Mouse (Mus musculus): ENCODE data around the gene Fosb. TPM values are rescaled to one million over a fixed set of nuclear protein-coding genes. Genes with fewer than 3 reads are reported as not detected.
A peak's percentile ranks its signal among the peaks of the same experiment; 100 is the strongest.

Gene Fosb
- total RNA-seq (2021): 1 to 10 TPM; 5.2 to 9.8 TPM

- DNase-seq (ENCODE audit: extremely low spot score in 1 of 2, low spot score in 1 of 2): peak; percentile 92
Measured at GRCm38 (mm10) chr7:19309884-19310641, at the start of gene Fosb. Gene Fosb, minus strand, starts transcription at chr7:19310051.

GRCm38 (mm10) chr7:19359299-19359891, 49.5 kb upstream of the Fosb start, which contains the start of the genes Cd3eap and Ppp1r13l:
Gene Cd3eap, minus strand, starts transcription at chr7:19359483.
Gene Ppp1r13l, plus strand, starts transcription at chr7:19359749.
- DNase-seq (ENCODE audit: extremely low spot score in 1 of 2, low spot score in 1 of 2): peak; percentile 80 to 87

DNA sequence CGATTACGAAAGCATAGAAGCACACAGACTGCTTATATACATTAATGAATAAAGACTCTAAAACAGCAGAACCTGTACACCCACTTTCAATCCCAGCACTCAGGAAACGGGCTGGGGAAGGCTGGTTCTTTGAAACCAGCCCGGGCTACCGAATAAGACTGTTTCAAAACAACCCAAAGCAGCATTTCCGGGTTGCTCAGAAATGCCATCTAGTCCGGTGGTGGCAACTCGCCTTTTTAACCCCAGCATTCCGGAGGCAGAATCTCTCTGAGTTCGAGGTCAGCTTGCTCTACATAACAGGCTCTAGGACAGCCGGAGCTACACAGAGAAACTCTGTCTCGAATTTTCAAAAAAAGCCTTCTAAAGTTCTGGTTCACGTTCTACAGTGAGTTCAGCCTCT, 48.8 kb upstream of the Fosb start:
- no peak for DNase-seq (ENCODE audit: extremely low spot score in 1 of 2, low spot score in 1 of 2)

- DNase-seq (ENCODE audit: extremely low spot score in 1 of 2, low spot score in 1 of 2): no peak
Measured at GRCm38 (mm10) chr7:19357381-19358375, 47.8 kb upstream of the Fosb start.

- no peak for DNase-seq (ENCODE audit: extremely low spot score in 1 of 2, low spot score in 1 of 2)
Measured at GRCm38 (mm10) chr7:19356311-19356710, 46.5 kb upstream of the Fosb start.

GRCm38 (mm10) chr7:19354991-19355390, 45.1 kb upstream of the Fosb start:
- DNase-seq (ENCODE audit: extremely low spot score in 1 of 2, low spot score in 1 of 2): no peak

DNA sequence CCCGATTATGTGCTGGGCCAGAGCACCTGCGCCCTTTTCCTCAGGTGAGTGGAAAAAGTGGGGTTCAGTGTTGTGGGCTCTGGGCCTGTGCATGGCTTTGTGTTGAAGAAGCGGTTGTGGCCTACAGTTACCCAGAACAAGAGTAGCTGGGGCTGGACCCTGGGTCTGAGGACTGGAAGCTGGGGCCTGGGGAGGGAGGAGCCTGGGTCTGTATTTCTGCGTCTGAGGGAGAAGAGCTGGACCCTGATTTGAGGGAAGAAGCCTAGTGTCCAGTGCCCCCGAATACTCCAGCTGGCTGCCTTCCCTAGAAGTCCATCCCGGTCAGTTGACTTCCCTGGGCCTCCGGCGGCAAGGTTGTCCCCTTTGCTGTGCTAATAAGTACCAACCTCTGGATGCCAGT, 40.4 kb upstream of the Fosb start:
- no peak for DNase-seq (ENCODE audit: extremely low spot score in 1 of 2, low spot score in 1 of 2)

GRCm38 (mm10) chr7:19349188-19349915, 39.5 kb upstream of the Fosb start:
- DNase-seq (ENCODE audit: extremely low spot score in 1 of 2, low spot score in 1 of 2): no peak

GRCm38 (mm10) chr7:19344938-19345471, 35.2 kb upstream of the Fosb start:
- peak; percentile 84 to 88 for DNase-seq (ENCODE audit: extremely low spot score in 1 of 2, low spot score in 1 of 2)

GRCm38 (mm10) chr7:19344237-19344847, 34.5 kb upstream of the Fosb start, which contains the start of gene Ercc1:
Gene Ercc1, plus strand, starts transcription at chr7:19344778.
- no peak for DNase-seq (ENCODE audit: extremely low spot score in 1 of 2, low spot score in 1 of 2)

DNA sequence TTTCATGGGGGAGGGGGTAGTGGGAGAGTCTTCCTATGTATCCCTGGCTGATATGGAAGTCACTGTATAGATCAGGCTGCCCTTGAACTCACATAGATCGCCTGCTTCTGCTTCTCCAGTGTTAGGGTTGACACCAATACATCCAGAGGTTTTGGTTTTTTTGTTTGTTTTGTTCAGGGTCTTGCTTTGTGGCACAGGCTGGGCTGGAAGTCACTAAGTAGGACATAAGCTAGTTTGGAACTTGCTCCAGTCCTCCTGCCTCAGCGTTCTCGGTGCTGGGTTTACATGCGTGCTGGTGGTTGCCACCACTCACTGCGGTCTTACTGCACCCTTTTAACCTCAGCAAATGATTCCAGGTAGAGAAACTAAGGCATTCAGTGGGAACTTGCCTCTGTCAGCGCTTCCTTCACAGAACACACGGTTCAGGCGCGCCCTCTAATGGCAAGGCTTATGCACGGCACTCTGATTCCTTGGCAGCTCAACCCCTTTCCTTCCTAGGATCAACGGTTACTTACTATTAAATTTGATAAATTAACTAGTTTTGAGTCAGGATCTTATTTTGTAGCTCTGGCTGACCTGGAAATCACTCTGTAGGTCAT, 33.5 kb upstream of the Fosb start:
- DNase-seq (ENCODE audit: extremely low spot score in 1 of 2, low spot score in 1 of 2): peak; percentile 70 to 74

- peak; percentile 94 to 97 for DNase-seq (ENCODE audit: extremely low spot score in 1 of 2, low spot score in 1 of 2)
Measured at GRCm38 (mm10) chr7:19342481-19343027, 32.7 kb upstream of the Fosb start.

- no peak for DNase-seq (ENCODE audit: extremely low spot score in 1 of 2, low spot score in 1 of 2)
Measured at GRCm38 (mm10) chr7:19341761-19342409, 32.0 kb upstream of the Fosb start.

GRCm38 (mm10) chr7:19341250-19341649, 31.4 kb upstream of the Fosb start:
- no peak for DNase-seq (ENCODE audit: extremely low spot score in 1 of 2, low spot score in 1 of 2)

- no peak for DNase-seq (ENCODE audit: extremely low spot score in 1 of 2, low spot score in 1 of 2)
Measured at GRCm38 (mm10) chr7:19338596-19338995, 28.7 kb upstream of the Fosb start.

DNA sequence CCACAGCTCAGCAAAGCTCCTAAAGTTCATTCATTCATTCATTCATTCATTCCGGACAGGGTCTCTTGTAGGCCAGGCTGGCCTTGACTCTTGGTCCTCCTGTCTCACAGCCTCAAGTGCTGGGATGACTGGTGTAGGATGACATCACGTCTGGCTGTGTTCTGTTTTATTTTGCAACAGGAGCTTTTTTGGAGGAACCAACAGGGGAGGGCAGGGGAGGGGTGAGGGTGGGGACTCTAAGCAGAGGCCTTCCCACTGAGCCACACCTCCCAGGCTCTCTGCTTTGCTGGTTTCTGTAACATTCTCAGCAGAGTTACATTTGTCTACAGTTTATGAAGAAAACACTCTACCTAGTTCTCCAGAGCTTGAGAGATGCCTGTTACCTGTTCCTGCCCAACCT, 28.2 kb upstream of the Fosb start:
- no peak for DNase-seq (ENCODE audit: extremely low spot score in 1 of 2, low spot score in 1 of 2)

- DNase-seq (ENCODE audit: extremely low spot score in 1 of 2, low spot score in 1 of 2): no peak
Measured at GRCm38 (mm10) chr7:19337122-19337521, 27.3 kb upstream of the Fosb start.

GRCm38 (mm10) chr7:19335583-19335982, 25.7 kb upstream of the Fosb start:
- DNase-seq (ENCODE audit: extremely low spot score in 1 of 2, low spot score in 1 of 2): no peak
